Mouse (Mus musculus): ENCODE results near the gene Olfr568. TPM values are rescaled to one million over a fixed set of nuclear protein-coding genes. Genes with fewer than 3 reads are reported as not detected.

Olfr568 gene
- not detected for total RNA-seq (2023)

DNA sequence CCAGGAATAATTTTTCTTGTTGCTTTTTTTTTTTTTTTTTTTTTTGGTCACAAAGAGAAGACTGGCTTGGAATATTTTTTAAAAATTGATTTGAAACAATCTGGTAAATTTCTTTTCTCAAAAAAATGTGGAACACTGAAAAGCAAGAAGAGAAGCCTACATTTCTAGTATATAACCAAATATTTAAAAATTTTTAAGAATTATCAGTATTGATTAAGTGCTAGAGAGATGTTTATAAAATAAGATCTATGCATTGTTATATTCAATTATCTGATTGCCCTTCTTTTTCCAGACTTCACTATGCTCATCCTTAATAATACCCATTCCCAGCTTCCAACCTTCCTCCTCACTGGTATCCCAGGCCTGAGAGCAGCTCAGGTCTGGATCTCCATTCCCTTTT lies at the start of gene Olfr568:
Gene Olfr568, plus strand, starts transcription at position 301 of the 400 bp plus-strand sequence.

DNA sequence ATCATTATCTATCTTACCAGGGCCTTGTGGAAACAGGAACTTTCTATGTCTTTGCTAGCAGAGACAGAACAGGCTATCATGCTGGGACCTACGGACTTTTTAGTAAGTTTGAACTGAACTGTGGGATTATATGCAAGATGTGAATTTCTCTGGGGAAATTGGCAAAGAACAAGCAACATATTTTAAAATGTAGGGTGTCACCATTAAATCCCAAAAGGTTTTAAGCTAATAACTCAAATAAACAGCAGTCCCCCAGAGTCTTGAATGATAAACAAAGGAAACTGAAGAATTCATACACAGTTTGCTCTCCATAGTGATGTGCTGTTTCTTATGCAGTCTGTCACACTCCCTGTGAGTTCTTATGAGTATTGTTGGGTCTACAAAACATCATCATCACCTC lies 18.3 kb upstream of the Olfr568 start, which contains the start of gene Olfr566:
Gene Olfr566, minus strand, starts transcription at position 101 of the 400 bp plus-strand sequence.

DNA sequence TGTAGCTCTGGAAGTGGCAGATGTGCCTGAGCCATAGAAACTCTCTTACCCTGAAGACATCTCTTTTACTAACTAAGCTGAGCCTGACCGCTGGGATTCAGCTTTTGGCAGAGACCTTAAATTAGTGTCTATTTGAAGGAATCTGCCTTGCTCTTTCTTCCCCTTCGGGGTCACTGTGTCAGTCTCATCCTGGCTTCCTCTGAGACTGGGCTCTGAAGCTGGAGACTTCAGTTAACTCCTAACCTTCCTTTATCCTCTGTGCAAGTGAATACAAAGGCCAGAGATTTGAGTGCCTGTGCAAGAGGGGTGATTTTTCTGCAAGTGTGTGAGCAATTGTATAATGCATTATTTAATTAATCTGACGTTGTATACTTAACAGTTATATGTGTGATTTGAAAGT lies 13.9 kb downstream of the Olfr568 start, which contains the start of gene Olfr569:
Gene Olfr569, minus strand, starts transcription at position 101 of the 400 bp plus-strand sequence.

GRCm38 (mm10) chr7:102917032-102917875 lies 40.3 kb downstream of the Olfr568 start, which contains the start of gene Olfr571:
TSS of gene Olfr571 (minus strand) at chr7:102917536.

GRCm38 (mm10) chr7:102924109-102924508 lies 47.2 kb downstream of the Olfr568 start, which contains the start of gene Olfr572:
TSS of gene Olfr572 (plus strand) at chr7:102924409.

Other genes with a start within 250 kb of the Olfr568 start
- not detected for gene Olfr554, start 238.7 kb upstream of the Olfr568 start, total RNA-seq (2023)
- gene Olfr555, start 218.3 kb upstream of the Olfr568 start, total RNA-seq (2023), result not detected
- gene Olfr556, start 212.2 kb upstream of the Olfr568 start, total RNA-seq (2023), result not detected
- gene Trim68, start 189.8 kb upstream of the Olfr568 start, total RNA-seq (2023), result 10 to 100 TPM; 12.1 to 15.4 TPM
- not detected for gene Olfr557, start 181.2 kb upstream of the Olfr568 start, total RNA-seq (2023)
- gene Olfr558, start 174.9 kb upstream of the Olfr568 start, total RNA-seq (2023), result not detected
- not detected for gene Olfr33, start 158.1 kb upstream of the Olfr568 start, total RNA-seq (2023)
- gene Olfr559, start 149.6 kb upstream of the Olfr568 start, total RNA-seq (2023), result not detected
- not detected for gene Olfr560, start 117.8 kb upstream of the Olfr568 start, total RNA-seq (2023)
- not detected for gene Olfr78, start 117.7 kb upstream of the Olfr568 start, total RNA-seq (2023)
- not detected for gene Olfr561, start 105.9 kb upstream of the Olfr568 start, total RNA-seq (2023)
- gene Olfr564, start 73.6 kb upstream of the Olfr568 start, total RNA-seq (2023), result not detected
- gene Olfr566, start 18.4 kb upstream of the Olfr568 start, total RNA-seq (2023), result not detected
- gene Olfr569, start 13.8 kb downstream of the Olfr568 start, total RNA-seq (2023), result not detected
- not detected for gene Olfr570, start 17.5 kb downstream of the Olfr568 start, total RNA-seq (2023)
- gene Olfr571, start 40.4 kb downstream of the Olfr568 start, total RNA-seq (2023), result under 1 TPM; 0.12 to 0.17 TPM
- not detected for gene Olfr572, start 47.3 kb downstream of the Olfr568 start, total RNA-seq (2023)
- not detected for gene Olfr573-ps1, start 65.5 kb downstream of the Olfr568 start, total RNA-seq (2023)
- not detected for gene Olfr574, start 71.3 kb downstream of the Olfr568 start, total RNA-seq (2023)
- gene Olfr575, start 81.7 kb downstream of the Olfr568 start, total RNA-seq (2023), result not detected
- gene Olfr576, start 85.5 kb downstream of the Olfr568 start, total RNA-seq (2023), result not detected
- not detected for gene Olfr577, start 98.8 kb downstream of the Olfr568 start, total RNA-seq (2023)
- not detected for gene Olfr578, start 112.2 kb downstream of the Olfr568 start, total RNA-seq (2023)
- not detected for gene Olfr582, start 160.9 kb downstream of the Olfr568 start, total RNA-seq (2023)
- gene Olfr583, start 174.2 kb downstream of the Olfr568 start, total RNA-seq (2023), result not detected
- gene Olfr584, start 204.8 kb downstream of the Olfr568 start, total RNA-seq (2023), result not detected
- not detected for gene Olfr585, start 220.6 kb downstream of the Olfr568 start, total RNA-seq (2023)
- gene Olfr586, start 248.5 kb downstream of the Olfr568 start, total RNA-seq (2023), result not detected

Measured in T-cell, adult 66 days (primary cell).